Mouse (Mus musculus): ENCODE data around the gene Cuta. TPM values are rescaled to one million over a fixed set of nuclear protein-coding genes. Genes with fewer than 3 reads are reported as not detected.

The Cuta gene
- polyA plus RNA-seq, 1 experiment from 2014 or later = 155 TPM

DNA sequence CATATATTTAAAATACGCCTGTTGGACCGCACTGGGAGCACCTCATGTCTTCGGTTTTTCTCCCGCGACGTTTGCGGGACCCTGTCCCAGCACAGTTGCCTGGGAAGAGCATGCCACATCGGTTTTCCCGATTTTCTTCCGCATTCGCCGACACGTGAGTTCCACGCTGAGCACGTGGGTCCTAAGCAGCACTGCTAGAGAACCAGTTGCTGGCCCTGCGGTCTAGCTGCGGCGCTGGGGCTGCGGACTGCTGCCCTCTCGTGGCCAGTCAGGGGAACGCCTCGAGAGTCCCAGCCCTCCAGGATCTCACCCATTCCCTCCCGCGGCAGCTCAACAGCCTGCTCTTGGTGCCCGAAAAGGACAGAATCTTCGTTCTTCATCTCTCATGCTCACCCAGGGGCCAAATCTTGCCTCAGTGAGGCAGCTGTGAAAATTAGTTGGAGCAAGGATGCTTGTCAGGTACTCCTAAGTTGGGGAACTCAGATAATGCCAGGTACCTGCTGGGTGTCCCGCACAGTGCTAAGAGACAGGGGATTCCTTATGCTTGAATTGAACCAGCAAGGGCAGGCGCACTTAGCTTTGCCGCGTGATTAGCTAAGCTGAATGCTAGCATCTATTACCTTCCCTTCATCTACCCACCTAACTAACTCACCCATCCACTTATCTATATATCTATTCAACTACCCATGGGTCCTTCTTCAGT, 53.2 kb downstream of the Cuta start:
- H3K4me1 ChIP-seq (replicated peaks) = peaks cover 36% of the 10 kb centered on the region
- H3K27me3 ChIP-seq (replicated peaks) = no peaks in the 10 kb centered on the region
- WGBS = 8% methylated on average over 30 of the region's 30 CpGs
- H3K9me3 ChIP-seq (replicated peaks) = 0 out of 2 replicates have a peak, but pooled peaks cover under 1% of the 10 kb centered on the region
- peak overlapping the region; percentile 73 for H3K4me2 ChIP-seq
- peak overlapping the region; percentile 73; the same call in 1 of the 2 replicates for H3K9ac ChIP-seq
- H3K27ac ChIP-seq (ENCODE audit: poor library complexity, severe bottlenecking) = peak overlapping the region; percentile 91; the same call in 1 of the 2 replicates
- H3K4me3 ChIP-seq = peak overlapping the region; percentile 46
- ATAC-seq (ENCODE audit: insufficient number of reproducible peaks, low FRiP score) = peak; percentile 72
- H3K36me3 ChIP-seq = peaks cover under 1% of the 10 kb centered on the region; the same call in 1 of the 2 replicates

- WGBS = 17% methylated on average over 25 of the region's 25 CpGs
- 0 out of 2 replicates have a peak, but pooled peaks cover 5% of the 10 kb centered on the region for H3K9me3 ChIP-seq (replicated peaks)
- H3K9ac ChIP-seq = peak overlapping the region; percentile 73
- peaks cover 6% of the 10 kb centered on the region; the same call in 1 of the 2 replicates for H3K36me3 ChIP-seq
- ATAC-seq (ENCODE audit: insufficient number of reproducible peaks, low FRiP score) = peak; percentile 79
- peaks cover 36% of the 10 kb centered on the region for H3K4me1 ChIP-seq (replicated peaks)
- peak overlapping the region; percentile 46 for H3K4me3 ChIP-seq
- peak overlapping the region; percentile 73 for H3K4me2 ChIP-seq
- no peaks in the 10 kb centered on the region for H3K27me3 ChIP-seq (replicated peaks)
- peak overlapping the region; percentile 91 for H3K27ac ChIP-seq (ENCODE audit: poor library complexity, severe bottlenecking)
Observed at GRCm38 (mm10) chr17:26884995-26885926, 54.1 kb downstream of the Cuta start.

Small RNAs within 50 kb of the gene (microRNA-seq; reads per million reads assigned to microRNA genes)
- gene Gm27775 (not detected), gene Mir3083 (not detected), gene Mir6968 (1.7 reads per million)

Other genes with a start within 250 kb of the Cuta start
- 5.4 and 7.0 TPM in 2 replicates for gene Crebrf, start 223.9 kb downstream of the Cuta start, polyA plus RNA-seq (2016; fragmentation: Nextera tagmentation; extraction: Ambion mirVana)
- 51.1 and 51.9 TPM in 2 replicates for gene Bnip1, start 158.5 kb downstream of the Cuta start, polyA plus RNA-seq (2016; fragmentation: Nextera tagmentation; extraction: Ambion mirVana)
- gene Nkx2-5, start 94.6 kb downstream of the Cuta start, polyA plus RNA-seq (2016; fragmentation: Nextera tagmentation; extraction: Ambion mirVana) = 200 and 212 TPM in 2 replicates
- 5.2 and 5.7 TPM in 2 replicates for gene Kifc5b, start 22.5 kb downstream of the Cuta start, polyA plus RNA-seq (2016; fragmentation: Nextera tagmentation; extraction: Ambion mirVana)
- gene Phf1, start 6.5 kb downstream of the Cuta start, polyA plus RNA-seq (2016; fragmentation: Nextera tagmentation; extraction: Ambion mirVana) = 9.0 and 9.4 TPM in 2 replicates
- gene Syngap1, start 1.7 kb upstream of the Cuta start, polyA plus RNA-seq (2016; fragmentation: Nextera tagmentation; extraction: Ambion mirVana) = 1.2 and 2.2 TPM in 2 replicates
- 10.3 and 10.7 TPM in 2 replicates for gene Zbtb9, start 33.6 kb upstream of the Cuta start, polyA plus RNA-seq (2016; fragmentation: Nextera tagmentation; extraction: Ambion mirVana)
- 4.3 and 5.8 TPM in 2 replicates for gene Bak1, start 89.4 kb upstream of the Cuta start, polyA plus RNA-seq (2016; fragmentation: Nextera tagmentation; extraction: Ambion mirVana)
- 3.1 and 4.4 TPM in 2 replicates for gene Itpr3, start 117.7 kb upstream of the Cuta start, polyA plus RNA-seq (2016; fragmentation: Nextera tagmentation; extraction: Ambion mirVana)
- gene Uqcc2, start 194.3 kb upstream of the Cuta start, polyA plus RNA-seq (2016; fragmentation: Nextera tagmentation; extraction: Ambion mirVana) = 294 and 296 TPM in 2 replicates
- 0.18 and 0.31 TPM in 2 replicates for gene Ip6k3, start 228.2 kb upstream of the Cuta start, polyA plus RNA-seq (2016; fragmentation: Nextera tagmentation; extraction: Ambion mirVana)

Measured in heart, embryonic 12.5 days (tissue).